Mouse (Mus musculus) cerebellum, adult 2 months (tissue): ENCODE measurements around the gene Wwp2.

Experiments
- CTCF ChIP-seq: fragments of 200-500 bp; IDR thresholded peaks from 2 replicates; pipeline ENCODE4 v1.5.1; 2011; ENCODE audit warnings: low read depth, mild to moderate bottlenecking, control low read depth, low read length, moderate library complexity, borderline replicate concordance; ENCODE audit not compliant: insufficient read depth
- POLR2A ChIP-seq: fragments of 200-500 bp; IDR thresholded peaks from 2 replicates; pipeline ENCODE4 v1.6.1; 2011; ENCODE audit warnings: low read length, control low read depth, borderline replicate concordance; ENCODE audit not compliant: insufficient read depth

DNA sequence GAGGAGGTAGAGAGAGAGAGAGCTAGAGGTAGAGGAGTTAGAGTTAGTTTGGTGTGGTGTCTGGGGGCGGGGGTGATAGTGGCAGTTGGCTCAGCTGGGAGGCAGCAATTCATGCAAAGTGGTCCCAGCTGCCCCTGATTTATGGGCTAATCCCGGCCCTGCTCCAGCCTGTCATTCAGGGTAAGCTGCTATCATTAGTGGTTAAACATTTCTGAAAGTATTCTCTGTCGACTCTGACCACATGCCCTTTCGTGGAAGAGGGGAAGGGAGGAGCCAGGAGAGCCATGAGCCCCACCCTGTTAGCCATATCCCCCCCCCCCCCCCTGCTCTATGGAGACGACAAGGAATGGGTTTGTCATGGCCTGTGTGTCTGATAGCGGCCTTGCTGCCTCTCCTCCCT is 67.2 kb downstream of the Wwp2 start:
- TF ChIP-seq CTCF (no peak), POLR2A (no peak)
